Mouse (Mus musculus) induced T-regulatory cell, adult 2 months (primary cell): ENCODE data around the gene Nsd1.
A peak's percentile ranks its signal among the peaks of the same experiment; 100 is the strongest.
"Not testable (repeated sequence)": the region's sequence is repeated elsewhere in the genome, so short reads cannot be mapped to it uniquely, and the experiment has no call there.

ENCODE experiments used
- DNase-seq: peaks from one replicate; pipeline ENCODE4 v3.0.0-alpha.2; 2012; ENCODE audit warnings: low read depth

Nsd1 gene

DNA sequence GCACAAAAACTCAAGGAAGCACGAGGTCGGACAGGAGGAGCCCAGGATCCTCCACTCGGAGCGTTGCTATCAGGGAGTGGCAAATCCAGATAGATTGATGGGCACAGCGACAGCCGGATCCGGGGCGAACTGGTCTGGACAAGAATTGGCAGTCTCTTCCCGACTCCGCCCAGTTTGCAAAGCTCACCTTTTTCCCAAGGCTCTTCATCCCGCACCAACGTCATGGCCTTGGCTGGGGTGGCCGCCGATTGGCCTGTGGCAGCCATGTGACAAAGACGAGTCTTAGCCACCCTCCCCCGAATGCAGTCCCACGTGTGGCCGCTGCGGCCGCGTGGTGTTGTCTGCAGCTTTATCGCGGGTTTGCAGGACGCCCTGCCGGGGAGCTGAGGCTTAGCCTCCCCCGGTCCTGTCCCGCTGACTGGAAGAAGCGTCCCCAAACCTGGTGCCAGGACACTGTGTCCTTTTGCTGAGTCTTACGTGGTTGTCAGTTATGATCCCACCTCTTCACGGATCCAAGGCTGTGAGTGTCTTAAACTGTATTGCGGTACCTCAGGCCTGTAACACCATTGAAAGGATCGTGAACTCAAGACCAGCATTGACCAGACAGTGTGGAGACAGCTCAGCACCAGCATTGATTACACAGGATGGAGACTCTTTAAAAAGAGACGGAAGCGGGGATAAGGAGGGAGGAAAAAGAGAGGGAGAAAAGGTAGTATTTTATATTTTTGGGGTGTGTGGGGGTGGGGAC, 19.3 kb upstream of the Nsd1 start:
- DNase-seq = peak; percentile 94

DNA sequence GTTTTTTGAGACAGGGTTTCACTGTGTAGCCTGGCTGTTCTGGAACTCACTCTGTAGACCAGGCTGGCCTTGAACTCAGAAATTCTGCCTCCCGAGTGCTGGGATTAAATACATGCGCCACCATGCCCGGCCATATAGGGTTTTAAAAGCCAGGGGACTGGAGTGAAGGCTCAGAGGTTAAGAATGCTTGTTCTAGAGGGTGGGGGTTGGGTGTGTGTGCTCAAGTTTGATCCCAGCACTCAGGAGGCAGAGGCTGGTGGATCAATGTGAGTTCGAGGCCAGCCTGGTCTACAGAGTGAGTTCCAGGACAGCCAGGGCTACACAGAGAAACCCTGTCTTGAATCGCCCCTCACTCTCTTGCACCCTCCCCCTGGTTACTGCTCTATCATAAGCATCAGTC, 18.0 kb upstream of the Nsd1 start:
- no peak for DNase-seq

DNA sequence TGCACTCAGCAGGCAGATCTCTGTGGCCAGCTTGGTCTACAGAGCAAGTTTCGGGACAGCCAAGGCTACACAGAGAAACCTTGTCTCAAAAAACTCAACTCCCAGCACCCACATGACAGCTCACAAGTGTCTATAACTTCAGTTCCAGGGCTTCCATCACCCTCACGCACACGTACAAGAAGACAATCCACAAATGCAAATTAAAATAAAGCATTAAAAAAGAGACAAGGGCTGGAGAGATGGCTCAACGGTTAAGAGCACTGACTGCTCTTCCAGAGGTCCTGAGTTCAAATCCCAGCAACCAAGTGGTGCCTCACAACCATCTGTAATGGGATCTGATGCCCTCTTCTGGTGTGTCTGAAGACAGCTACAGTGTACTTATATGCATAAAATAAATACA, 6.8 kb upstream of the Nsd1 start:
- not testable (repeated sequence) for DNase-seq

DNA sequence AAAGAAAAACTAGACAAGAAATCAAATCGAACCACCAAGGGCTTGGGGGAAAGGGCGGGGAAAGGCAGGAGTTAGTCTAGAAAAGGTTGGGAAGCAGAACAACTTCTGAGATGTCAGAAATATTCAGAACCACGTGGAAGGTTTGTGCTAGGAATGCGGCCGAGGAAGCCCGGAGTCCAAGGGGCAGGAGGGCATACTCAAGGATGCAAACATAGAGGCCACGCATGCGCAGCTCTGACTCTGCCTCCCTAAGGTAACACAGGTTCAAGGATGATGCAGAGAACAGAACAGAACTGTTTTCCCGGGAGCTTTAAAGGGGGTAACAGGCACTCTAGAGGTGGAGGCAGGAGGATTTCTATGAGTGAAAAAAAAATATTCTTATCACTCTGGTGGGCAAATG, 5.8 kb upstream of the Nsd1 start:
- DNase-seq = no peak

DNA sequence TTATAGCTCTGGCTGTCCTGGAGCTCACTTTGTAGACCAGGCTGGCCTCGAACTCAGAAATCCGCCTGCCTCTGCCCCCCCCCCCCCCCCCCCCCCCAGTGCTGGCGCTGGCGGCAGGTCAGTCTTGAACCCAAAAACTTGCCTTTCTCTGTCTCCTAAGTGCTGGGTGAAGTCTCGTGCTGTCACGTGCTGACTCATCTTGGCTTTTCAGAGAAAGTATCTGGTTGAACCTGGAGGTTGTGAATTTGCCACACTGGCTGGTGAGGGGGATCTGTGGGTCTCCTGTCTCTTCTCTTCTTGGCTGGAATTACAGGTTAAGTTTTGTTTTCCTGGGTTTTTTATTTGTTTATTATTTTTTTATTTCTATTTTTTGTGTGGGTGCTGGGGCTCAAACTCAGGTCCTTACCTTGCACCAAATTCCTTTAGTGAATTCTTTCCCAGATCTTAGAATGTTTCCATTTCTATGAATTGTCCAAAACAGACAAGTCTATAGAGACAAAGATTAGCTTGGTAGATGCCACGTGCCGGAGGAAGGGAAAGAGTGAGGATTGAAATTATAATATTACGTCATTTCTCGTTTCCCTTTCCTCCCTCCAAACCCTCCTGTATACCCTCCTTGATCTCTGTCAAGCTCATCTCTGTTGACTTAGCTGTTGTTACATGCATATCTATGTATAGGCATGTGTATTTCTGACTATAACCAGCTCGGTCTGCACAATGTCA, 4.8 kb upstream of the Nsd1 start:
- DNase-seq = no peak

DNA sequence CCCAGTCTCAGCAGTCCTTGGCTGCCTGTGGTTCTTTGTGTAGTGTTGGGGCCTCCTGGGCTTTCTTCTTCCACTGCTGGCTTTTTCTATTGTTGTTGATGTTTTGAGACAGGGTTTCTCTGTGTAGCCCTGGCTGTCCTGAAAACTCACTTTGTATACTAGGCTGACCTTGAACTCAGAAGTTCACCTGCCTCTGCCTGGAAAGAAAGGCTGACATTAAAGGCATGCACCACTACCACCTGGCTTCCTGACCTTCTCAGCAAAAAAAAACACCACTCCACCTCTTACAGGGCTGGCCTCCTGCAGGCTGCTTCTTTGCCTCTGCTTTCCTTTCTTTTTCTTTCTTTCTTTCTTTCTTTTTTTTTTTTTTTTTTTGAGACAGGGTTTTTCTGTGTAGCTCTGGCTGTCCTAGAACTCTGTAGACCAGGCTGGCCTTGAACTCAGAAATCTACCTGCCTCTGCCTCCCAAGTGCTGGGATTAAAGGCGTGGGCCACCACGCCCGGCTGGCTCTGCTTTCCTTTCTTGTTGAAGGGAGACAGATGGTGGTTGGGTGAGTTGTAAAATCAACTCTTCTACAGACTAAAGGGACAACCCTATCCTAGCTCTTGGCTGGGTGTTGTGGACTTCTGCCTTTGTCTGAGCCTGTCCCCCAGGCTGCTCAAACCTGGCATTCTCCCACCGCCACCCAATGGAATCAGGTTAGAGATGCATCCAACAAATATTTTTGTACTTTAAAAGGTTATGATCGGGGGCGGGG, 4.0 kb upstream of the Nsd1 start:
- DNase-seq = no peak

DNA sequence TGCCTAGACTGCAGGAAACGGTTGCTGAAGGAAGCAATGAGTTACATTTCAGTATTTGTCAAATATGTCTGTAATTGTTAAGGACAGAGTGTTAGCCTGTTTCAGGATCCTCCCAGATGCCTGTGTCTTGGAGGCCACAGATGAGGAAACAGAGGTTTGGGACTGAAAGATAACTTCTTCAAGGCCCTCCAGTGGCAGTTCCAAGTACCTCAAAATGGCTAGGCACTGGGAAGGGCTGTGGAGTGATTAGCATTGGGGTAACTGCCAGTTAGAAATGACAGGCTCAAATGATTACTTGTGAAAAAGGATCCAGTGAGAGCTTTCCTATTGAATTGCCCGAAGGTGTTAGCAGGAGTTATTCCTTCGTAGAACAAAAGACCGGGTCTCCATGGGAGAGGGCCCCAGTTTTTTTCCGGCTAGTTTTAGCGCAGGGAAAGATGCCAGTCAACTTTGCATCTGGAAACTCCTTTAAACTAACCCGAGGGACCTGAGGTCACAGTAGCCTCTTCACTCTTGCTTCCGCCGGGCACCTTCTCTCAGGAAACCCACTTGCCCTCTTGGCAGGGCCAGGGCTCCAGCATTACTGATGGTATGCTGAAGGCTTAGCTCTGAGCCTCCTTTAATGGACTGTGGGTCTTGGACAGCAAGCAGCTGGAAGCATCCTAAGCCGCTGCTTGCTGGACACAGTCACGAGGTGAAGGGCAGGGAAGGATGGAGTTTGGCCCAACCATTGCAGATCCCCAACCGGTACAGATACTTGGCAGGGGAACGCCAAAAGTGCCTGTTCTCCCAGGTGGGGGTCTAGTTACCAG, 539 bp upstream of the Nsd1 start:
- DNase-seq = no peak

DNA sequence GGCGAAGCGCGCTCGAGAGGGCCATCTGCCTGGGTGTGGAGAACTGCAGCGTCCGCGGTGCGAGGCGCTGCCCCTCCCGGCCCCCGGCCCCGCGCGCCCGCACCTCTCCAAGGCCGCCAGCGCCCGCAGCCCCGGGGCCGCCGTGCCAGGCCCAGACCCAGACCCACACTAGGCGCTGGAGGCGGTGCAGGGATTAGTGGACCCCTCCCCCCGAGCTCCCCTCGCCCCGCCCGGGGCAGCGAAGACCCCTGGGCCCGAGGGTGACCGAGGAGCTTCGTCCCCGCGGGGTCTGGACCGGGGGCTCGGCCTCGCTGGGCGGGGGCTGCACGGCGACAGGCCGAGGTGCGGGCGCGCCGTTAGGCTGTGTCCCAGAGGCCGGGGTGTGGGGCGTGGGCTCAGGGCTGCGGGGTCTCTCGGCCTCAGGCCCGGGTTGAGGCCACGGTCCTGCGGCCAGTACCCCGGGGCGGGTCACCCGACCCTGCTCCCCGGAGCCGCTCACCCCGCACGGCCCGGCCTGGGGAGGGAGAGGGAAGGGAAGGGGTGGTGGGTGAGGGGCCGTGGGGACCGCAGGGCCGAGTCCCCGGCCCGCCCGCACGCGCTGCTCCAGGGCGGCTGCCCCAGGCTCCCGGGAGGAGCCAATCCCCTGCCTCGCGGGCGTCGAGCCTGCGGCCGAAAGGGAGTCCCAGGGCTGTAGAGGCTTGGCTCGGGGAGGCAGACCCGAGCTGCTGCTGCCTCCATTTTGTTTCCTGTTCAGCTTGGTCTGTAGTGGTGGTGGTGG, 800 bp downstream of the Nsd1 start:
- DNase-seq = no peak

DNA sequence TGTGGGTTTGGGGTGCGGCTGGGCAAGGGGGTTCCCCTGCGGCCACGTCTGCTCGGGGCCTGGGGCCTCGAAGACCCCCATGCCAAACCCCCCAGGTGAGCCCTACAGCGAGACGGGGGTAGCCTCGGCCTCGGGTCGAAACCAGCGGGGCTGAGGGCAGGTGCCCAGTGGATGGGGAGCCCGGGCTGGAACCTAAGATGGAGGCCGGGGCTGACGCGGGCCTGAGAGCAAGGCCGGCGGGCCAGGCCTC, 1.3 kb downstream of the Nsd1 start:
- DNase-seq = no peak

DNA sequence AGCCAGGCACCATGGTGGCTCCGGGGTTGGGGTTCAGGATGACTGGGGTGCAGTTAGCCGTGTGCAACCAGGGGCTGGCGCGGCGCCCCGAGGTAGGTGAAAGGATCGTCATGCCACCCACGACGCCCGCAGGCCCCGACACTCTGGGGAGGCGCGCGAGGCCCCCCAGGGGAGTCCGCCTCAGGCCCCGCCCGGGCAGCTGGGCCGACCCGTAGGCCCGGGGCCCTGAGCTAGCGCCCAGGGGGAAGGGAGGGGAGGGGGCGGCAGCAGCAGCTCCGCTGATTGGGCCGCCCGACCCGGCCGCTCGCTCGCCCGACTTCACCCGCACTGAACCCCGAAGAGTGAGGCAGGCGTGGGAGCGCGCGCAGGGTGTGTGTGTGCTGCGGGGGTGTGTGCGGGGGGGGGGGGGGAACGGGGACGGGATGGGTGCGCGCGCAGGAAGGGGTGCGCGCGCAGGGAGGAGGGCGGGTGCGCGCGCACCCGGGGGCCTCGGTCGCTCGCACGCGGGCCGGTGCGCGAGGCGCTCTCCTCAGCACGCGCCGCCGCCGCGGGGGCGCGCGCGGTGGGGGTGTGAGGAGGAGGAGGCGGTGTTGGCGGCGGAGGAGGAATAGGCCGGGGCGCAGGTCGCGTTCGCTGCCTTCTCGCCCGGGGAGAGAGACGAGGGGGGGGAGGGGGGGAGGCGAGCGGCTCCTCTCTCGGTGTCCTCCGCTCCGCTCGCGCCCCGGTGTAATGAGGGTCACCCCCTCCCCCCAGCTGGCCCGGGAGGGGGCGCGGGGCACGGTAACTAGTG, 1.8 kb downstream of the Nsd1 start:
- DNase-seq = peak; percentile 96

DNA sequence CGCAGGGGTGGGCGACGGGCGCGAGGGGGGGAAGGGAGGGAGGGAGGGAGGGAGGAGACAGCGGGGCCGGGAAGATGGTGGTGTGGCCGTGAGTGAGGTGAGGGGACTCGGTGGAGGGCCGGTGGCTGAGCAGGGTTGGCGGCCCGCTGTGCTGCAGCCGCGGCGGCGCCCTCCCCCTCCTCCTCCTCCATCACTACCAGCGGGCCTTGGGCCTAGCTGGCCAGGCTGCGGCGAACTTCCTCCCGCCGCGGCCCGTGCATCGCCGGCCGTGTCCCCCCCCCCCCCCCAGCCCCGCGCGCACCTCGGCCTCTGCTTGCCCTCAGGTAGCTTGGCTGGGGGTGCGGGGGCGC, 2.4 kb downstream of the Nsd1 start:
- no peak for DNase-seq

DNA sequence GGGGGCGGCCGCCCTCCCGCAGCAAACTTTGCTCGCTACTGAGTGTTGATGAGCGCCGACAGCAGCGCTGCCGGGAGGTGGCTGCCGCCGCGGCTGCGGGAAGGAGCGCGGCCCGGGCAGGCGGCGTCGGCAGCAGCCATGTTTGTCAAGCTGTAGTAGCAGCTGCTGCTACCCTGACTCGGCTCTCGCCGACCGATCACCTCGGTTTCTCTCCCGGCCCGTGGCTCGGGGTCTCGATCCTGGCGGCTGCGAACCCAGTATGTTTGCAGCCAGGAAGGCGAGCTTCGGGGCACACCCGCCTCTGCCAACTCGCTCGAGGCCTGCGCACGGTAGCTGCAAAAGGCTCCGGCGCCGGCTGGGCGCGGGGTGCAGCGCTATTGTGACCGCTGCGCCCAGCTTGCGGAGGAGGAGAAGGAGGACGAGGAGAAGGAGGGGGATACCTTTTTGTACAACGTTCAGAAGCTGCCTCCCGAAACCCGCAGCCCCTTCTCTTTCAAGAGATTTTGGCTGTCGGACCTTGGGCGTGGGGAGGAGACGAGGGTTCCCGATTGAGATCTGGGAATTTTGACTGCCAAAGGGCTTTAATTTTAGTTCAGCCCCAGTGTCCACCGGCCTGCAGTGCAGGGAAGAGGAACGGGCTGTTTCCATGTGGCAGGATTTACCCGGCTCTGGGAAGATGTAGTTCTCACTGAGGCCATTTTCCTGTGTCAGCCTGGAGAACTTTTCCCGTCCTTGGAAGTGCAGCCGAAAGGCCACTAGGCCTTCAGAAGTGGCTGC, 3.0 kb downstream of the Nsd1 start:
- DNase-seq = peak; percentile 79

DNA sequence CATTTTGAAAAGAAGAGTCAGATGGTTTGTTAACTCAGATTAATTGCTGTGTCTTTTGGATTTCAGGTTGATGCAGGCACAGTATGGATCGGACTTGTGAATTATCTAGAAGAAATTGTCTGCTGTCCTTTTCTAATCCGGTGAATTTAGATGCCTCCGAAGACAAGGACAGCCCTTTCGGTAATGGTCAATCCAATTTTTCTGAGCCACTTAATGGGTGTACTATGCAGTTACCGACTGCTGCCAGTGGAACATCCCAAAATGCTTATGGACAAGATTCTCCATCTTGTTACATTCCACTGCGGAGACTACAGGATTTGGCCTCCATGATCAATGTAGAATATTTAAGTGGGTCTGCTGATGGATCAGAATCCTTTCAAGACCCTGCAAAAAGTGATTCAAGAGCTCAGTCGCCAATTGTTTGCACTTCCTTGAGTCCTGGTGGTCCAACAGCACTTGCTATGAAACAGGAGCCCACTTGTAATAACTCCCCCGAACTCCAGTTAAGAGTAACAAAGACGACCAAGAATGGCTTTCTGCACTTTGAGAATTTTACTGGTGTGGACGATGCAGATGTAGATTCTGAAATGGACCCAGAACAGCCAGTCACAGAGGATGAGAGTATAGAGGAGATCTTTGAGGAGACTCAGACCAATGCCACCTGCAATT, 3.7 kb downstream of the Nsd1 start:
- DNase-seq = no peak

DNA sequence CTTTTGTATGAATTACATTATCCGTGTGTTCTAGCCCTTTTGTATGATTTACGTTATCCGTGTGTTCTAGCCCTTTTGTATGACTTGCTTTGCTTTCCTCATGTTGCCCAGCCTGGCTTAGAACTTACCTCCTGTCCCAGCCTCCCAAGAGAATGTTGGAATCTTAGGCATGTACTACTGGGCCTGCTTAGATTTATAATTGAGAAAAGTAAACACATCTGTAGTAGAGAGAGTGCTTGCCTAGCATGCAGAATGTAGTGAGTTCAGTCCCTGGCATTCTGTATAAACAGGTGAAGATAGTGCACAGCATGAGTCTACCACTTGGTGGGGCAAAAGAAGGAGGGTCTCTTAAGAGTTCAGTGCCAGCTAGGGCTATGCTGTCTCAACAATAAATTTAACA, 14.8 kb downstream of the Nsd1 start:
- no peak for DNase-seq

DNA sequence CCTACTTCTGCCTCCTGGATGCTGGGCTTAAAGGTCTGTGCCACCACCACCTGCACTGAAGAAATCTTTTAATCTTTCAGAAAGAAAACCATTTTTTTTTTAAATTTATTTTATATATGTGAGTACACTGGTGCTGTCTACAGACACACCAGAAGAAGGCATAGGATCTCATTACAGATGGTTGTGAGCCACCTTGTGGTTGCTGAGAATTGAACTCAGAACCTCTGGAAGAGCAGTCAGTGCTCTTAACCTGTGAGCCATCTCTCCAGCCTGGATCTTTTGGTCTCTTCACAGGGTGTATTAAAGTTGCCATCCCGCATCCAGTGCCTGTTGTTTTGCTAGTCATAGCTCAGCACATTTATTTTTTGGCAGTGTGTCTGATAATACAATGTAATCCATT, 21.1 kb downstream of the Nsd1 start:
- DNase-seq = no peak

DNA sequence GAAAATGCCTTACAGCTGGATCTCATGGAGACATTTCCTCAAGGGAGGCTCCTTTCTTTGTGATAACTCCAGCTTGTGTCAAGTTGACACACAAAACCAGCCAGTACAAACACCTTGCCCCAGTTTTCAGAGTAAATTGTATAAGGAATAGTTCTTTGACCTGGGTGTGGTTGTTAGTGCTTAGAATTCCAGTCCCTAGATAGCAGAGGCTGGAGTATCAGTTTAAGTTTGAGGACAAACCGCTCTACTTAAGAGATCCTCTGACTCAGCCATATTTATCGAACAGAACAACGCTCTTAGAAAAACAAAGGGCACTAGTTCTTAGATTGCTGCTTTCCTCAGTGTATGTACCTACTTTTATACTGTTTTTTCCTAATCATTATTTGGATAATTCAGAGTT, 33.6 kb downstream of the Nsd1 start:
- no peak for DNase-seq

DNA sequence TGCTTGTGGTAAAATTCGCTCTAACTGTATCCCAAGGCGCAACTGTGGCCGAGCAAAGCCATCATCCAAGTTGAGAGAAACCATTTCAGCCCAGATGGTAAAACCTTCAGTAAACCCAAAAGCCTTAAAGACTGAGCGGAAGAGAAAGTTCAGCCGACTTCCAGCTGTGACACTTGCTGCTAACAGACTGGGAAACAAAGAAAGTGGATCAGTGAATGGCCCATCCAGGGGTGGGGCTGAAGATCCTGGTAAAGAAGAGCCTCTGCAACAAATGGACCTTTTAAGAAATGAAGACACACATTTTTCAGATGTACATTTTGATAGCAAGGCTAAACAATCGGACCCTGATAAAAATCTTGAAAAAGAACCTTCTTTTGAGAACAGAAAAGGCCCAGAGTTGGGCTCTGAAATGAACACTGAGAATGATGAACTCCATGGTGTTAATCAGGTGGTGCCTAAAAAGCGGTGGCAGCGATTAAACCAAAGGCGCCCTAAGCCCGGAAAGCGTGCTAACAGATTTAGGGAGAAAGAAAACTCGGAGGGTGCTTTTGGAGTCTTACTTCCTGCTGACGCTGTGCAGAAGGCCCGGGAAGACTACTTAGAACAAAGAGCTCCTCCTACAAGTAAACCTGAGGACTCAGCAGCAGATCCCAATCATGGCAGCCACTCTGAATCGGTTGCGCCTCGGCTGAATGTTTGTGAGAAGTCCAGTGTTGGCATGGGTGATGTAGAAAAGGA, 37.9 kb downstream of the Nsd1 start:
- no peak for DNase-seq

DNA sequence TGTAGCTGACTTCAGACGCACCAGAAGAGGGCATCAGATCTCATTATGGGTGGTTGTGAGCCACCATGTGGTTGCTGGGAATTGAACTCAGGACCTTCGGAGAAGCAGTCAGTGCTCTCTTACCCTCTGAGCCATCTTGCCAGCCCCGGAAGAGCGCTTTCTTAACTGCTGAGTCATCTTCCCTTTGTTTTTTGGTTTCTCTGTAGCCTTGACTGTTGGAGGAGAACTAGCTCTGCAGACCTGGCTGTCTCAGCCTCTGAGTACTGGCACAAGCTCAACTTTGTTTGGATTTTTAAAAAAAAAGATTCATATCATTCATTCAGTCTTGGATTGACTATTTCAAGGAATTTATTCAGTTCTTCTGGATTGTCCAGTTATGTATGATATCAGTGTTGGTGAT, 39.7 kb downstream of the Nsd1 start:
- DNase-seq = peak; percentile 33

DNA sequence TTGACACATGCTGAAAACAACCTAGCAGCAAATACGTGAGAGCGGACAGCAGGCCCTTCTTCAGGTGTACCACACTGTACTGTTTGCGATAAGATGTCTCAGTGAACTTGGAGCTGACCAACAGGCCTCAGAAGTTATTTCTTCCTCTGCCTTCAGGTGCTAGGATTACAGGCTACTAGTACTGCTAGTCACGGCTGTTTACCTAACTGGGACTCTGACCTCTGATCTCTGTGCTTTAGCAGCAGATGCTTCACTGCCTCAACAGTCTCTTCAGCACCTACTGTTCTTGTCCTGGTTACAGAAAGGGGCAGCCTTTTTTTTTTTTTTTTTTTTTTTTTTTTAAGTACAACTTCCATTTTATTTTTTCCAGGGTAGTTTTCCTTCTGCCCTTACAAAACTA, 43.2 kb downstream of the Nsd1 start:
- DNase-seq = no peak
